Mouse (Mus musculus) embryonic facial prominence, embryonic 15.5 days (tissue): ENCODE results near the gene Zfp143. TPM values are rescaled to one million over a fixed set of nuclear protein-coding genes. Genes with fewer than 3 reads are reported as not detected.
"Not testable (repeated sequence)": the region's sequence is repeated elsewhere in the genome, so short reads cannot be mapped to it uniquely, and the experiment has no call there.

Experiments used
- ATAC-seq: fragments of 200-750 bp; cut with Nextera tagmentation; 2 replicates; pipeline ENCODE4 v1.8.0; 2017; ENCODE audit warnings: low read depth, moderate TSS enrichment; ENCODE audit not compliant: insufficient number of reproducible peaks, low FRiP score, low TSS enrichment
- H3K27ac ChIP-seq: fragments of 300-500 bp; sonication (generic); replicated peaks from 2 replicates; pipeline ENCODE4 v1.5.1; 2015; ENCODE audit warnings: mild to moderate bottlenecking, inconsistent platforms
- H3K27me3 ChIP-seq: fragments of 300-500 bp; sonication (generic); 2 replicates; pipeline ENCODE4 v1.6.1; 2015; ENCODE audit warnings: inconsistent platforms
- H3K36me3 ChIP-seq: fragments of 300-500 bp; sonication (generic); 2 replicates; pipeline ENCODE4 v1.6.1; 2015; ENCODE audit warnings: mild to moderate bottlenecking, inconsistent platforms
- H3K4me1 ChIP-seq: fragments of 300-500 bp; sonication (generic); 2 replicates; pipeline ENCODE4 v1.6.1; 2015; ENCODE audit warnings: inconsistent platforms
- H3K4me2 ChIP-seq: fragments of 300-500 bp; sonication (generic); replicated peaks from 2 replicates; pipeline ENCODE4 v1.6.1; 2015; ENCODE audit warnings: mild to moderate bottlenecking, inconsistent platforms
- H3K4me3 ChIP-seq: fragments of 300-500 bp; sonication (generic); replicated peaks from 2 replicates; pipeline ENCODE4 v1.5.1; 2015; ENCODE audit warnings: mild to moderate bottlenecking, inconsistent platforms
- H3K9ac ChIP-seq: fragments of 300-500 bp; sonication (generic); 2 replicates; pipeline ENCODE4 v1.6.1; 2015; ENCODE audit warnings: inconsistent platforms
- H3K9me3 ChIP-seq: fragments of 300-500 bp; sonication (generic); replicated peaks from 2 replicates; pipeline ENCODE4 v1.6.1; 2016; ENCODE audit warnings: inconsistent platforms
- WGBS: fragments of 180-500 bp; shearing (Covaris S2); methylation state at CpG from one replicate; pipeline ENCODE4 v1.1.7; 2015; 5-methylcytosine and 5-hydroxymethylcytosine counted together
- polyA plus RNA-seq: library from polyadenylated mRNA; unstranded; fragments of >200 nt; fragmentation: Nextera tagmentation; extraction: Ambion mirVana; gene quantifications from 2 replicates; pipeline ENCODE4 v1.2.1, GENCODE M21; 2015

The Zfp143 gene
- polyA plus RNA-seq, 1 experiment from 2014 or later = 17.3 TPM

GRCm38 (mm10) chr7:110097106-110097793 lies 36.2 kb downstream of the Zfp143 start:
- no peak for ATAC-seq

GRCm38 (mm10) chr7:110100854-110101253 lies 39.8 kb downstream of the Zfp143 start:
- no peak overlapping the region for H3K9ac ChIP-seq
- 17% methylated on average over 6 of the region's 6 CpGs for WGBS
- H3K27ac ChIP-seq = peak overlapping the region; percentile 34; the same call in 1 of the 2 replicates
- peaks cover 7% of the 10 kb centered on the region for H3K36me3 ChIP-seq
- no peak overlapping the region for H3K4me3 ChIP-seq
- no peaks in the 10 kb centered on the region for H3K27me3 ChIP-seq
- H3K9me3 ChIP-seq = no peaks in the 10 kb centered on the region
- H3K4me1 ChIP-seq = peaks cover 9% of the 10 kb centered on the region
- H3K4me2 ChIP-seq = no peak overlapping the region
- ATAC-seq = no peak

More at GRCm38 (mm10) chr7:110097106-110097793, 36.2 kb downstream of the Zfp143 start:
- Histone ChIP-seq H3K9ac (no peak overlapping the region), H3K9me3 (no peaks in the 10 kb centered on the region), H3K4me1 (peaks cover 9% of the 10 kb centered on the region), H3K27me3 (no peaks in the 10 kb centered on the region), H3K4me3 (no peak overlapping the region), H3K36me3 (peaks cover 41% of the 10 kb centered on the region), H3K4me2 (no peak overlapping the region), H3K27ac (no peak overlapping the region)
- 53% methylated on average over 7 of the region's 7 CpGs for WGBS

GRCm38 (mm10) chr7:110101266-110101665 lies 40.2 kb downstream of the Zfp143 start:
- Histone ChIP-seq H3K9me3 (no peaks in the 10 kb centered on the region), H3K4me1 (peaks cover 9% of the 10 kb centered on the region), H3K4me2 (no peak overlapping the region), H3K9ac (no peak overlapping the region), H3K4me3 (no peak overlapping the region), H3K27ac (peak overlapping the region; percentile 34; the same call in 1 of the 2 replicates), H3K36me3 (peaks cover 3% of the 10 kb centered on the region), H3K27me3 (no peaks in the 10 kb centered on the region)
- 47% methylated on average over 5 of the region's 5 CpGs for WGBS
- ATAC-seq = no peak

GRCm38 (mm10) chr7:110105041-110105440 lies 44.0 kb downstream of the Zfp143 start:
- H3K27ac ChIP-seq = no peak overlapping the region
- no peaks in the 10 kb centered on the region for H3K36me3 ChIP-seq
- H3K9me3 ChIP-seq = no peaks in the 10 kb centered on the region
- H3K4me3 ChIP-seq = no peak overlapping the region
- no peak for ATAC-seq
- no peak overlapping the region for H3K4me2 ChIP-seq
- 83% methylated on average over 5 of the region's 5 CpGs for WGBS
- H3K9ac ChIP-seq = no peak overlapping the region
- H3K27me3 ChIP-seq = no peaks in the 10 kb centered on the region
- H3K4me1 ChIP-seq = peaks cover 21% of the 10 kb centered on the region

GRCm38 (mm10) chr7:110106633-110107032 lies 45.6 kb downstream of the Zfp143 start:
- Histone ChIP-seq H3K9ac (no peak overlapping the region), H3K27ac (no peak overlapping the region), H3K36me3 (no peaks in the 10 kb centered on the region), H3K27me3 (no peaks in the 10 kb centered on the region), H3K9me3 (no peaks in the 10 kb centered on the region), H3K4me1 (peaks cover 16% of the 10 kb centered on the region), H3K4me3 (no peak overlapping the region), H3K4me2 (no peak overlapping the region)
- 42% methylated on average over 3 of the region's 3 CpGs for WGBS
- no peak for ATAC-seq

GRCm38 (mm10) chr7:110108524-110108923 lies 47.5 kb downstream of the Zfp143 start:
- 0 out of 2 replicates have a peak overlapping the region, but pooled peaks have one; percentile 36 for H3K4me2 ChIP-seq

GRCm38 (mm10) chr7:110108967-110109610 lies 48.1 kb downstream of the Zfp143 start:
- Histone ChIP-seq H3K36me3 (no peaks in the 10 kb centered on the region), H3K4me2 (peak overlapping the region; percentile 36), H3K27me3 (no peaks in the 10 kb centered on the region), H3K27ac (peak overlapping the region; percentile 75), H3K4me1 (peaks cover 16% of the 10 kb centered on the region), H3K4me3 (peak overlapping the region; percentile 17), H3K9ac (no peak overlapping the region), H3K9me3 (no peaks in the 10 kb centered on the region)
- peak; percentile 30; the same call in 1 of the 2 replicates for ATAC-seq
- 9% methylated on average over 11 of the region's 11 CpGs for WGBS

More at GRCm38 (mm10) chr7:110108524-110108923, 47.5 kb downstream of the Zfp143 start:
- H3K4me3 ChIP-seq, H3K36me3 ChIP-seq, H3K9ac ChIP-seq, ATAC-seq, H3K27me3 ChIP-seq, H3K9me3 ChIP-seq: not testable (repeated sequence)
- 90% methylated on average over 3 of the region's 3 CpGs for WGBS
- peaks cover 16% of the 10 kb centered on the region for H3K4me1 ChIP-seq
- peak overlapping the region; percentile 75 for H3K27ac ChIP-seq

GRCm38 (mm10) chr7:110110061-110110656 lies 49.1 kb downstream of the Zfp143 start:
- whole genome bisulfite sequencing = 26% methylated on average over 4 of the region's 4 CpGs
- ATAC-seq = no peak
- Histone ChIP-seq H3K9ac (no peak overlapping the region), H3K9me3 (no peaks in the 10 kb centered on the region), H3K4me3 (no peak overlapping the region), H3K27ac (peak overlapping the region; percentile 75; the same call in 1 of the 2 replicates), H3K4me2 (no peak overlapping the region), H3K27me3 (no peaks in the 10 kb centered on the region), H3K4me1 (peaks cover 16% of the 10 kb centered on the region), H3K36me3 (no peaks in the 10 kb centered on the region)

GRCm38 (mm10) chr7:110114699-110115098 lies 53.7 kb downstream of the Zfp143 start:
- Histone ChIP-seq H3K4me1 (peaks cover 13% of the 10 kb centered on the region), H3K9ac (no peak overlapping the region), H3K27me3 (no peaks in the 10 kb centered on the region), H3K9me3 (no peaks in the 10 kb centered on the region), H3K27ac (no peak overlapping the region), H3K4me2 (no peak overlapping the region), H3K4me3 (no peak overlapping the region), H3K36me3 (no peaks in the 10 kb centered on the region)
- ATAC-seq = peak; percentile 44; the same call in 1 of the 2 replicates
- WGBS = 24% methylated on average over 5 of the region's 5 CpGs

- ATAC-seq = no peak
- 11% methylated on average over 1 of the region's 1 CpGs for whole genome bisulfite sequencing
- H3K36me3 ChIP-seq = no peaks in the 10 kb centered on the region
- peak overlapping the region; percentile 59 for H3K27ac ChIP-seq
- H3K27me3 ChIP-seq = no peaks in the 10 kb centered on the region
- no peaks in the 10 kb centered on the region for H3K9me3 ChIP-seq
- peaks cover 6% of the 10 kb centered on the region; the same call in 1 of the 2 replicates for H3K4me1 ChIP-seq
- no peak overlapping the region for H3K9ac ChIP-seq
- H3K4me2 ChIP-seq = no peak overlapping the region
- no peak overlapping the region for H3K4me3 ChIP-seq
These were observed 55.8 kb downstream of the Zfp143 start for GRCm38 (mm10) chr7:110116731-110117291.

- Histone ChIP-seq H3K27ac (no peak overlapping the region), H3K27me3 (no peaks in the 10 kb centered on the region), H3K4me3 (no peak overlapping the region), H3K9me3 (no peaks in the 10 kb centered on the region), H3K4me1 (peaks cover 6% of the 10 kb centered on the region; the same call in 1 of the 2 replicates), H3K9ac (no peak overlapping the region), H3K36me3 (no peaks in the 10 kb centered on the region), H3K4me2 (no peak overlapping the region)
- 77% methylated on average over 2 of the region's 2 CpGs for WGBS
- no peak for ATAC-seq
These were observed 57.4 kb downstream of the Zfp143 start for GRCm38 (mm10) chr7:110118448-110118847.
